Mouse (Mus musculus) kidney, postnatal 25 days (tissue): ENCODE measurements around the gene 1700069L16Rik.

ENCODE experiments used
- DNase-seq, 2 experiments: peaks; one replicate each; pipeline ENCODE4 v3.0.0; 2021; ENCODE audit warnings: mixed read lengths in 2 of 2

1700069L16Rik gene

GRCm38 (mm10) chr5:113724446-113724845 is at the start of gene 1700069L16Rik:
Gene 1700069L16Rik, minus strand, starts transcription at chr5:113724772.
- DNase-seq = peak; percentile 72 to 90

- DNase-seq = peak; percentile 89 to 94
Measured at GRCm38 (mm10) chr5:113773664-113774063, 49.1 kb upstream of the 1700069L16Rik start.

GRCm38 (mm10) chr5:113772905-113773519 is 48.4 kb upstream of the 1700069L16Rik start:
- no peak for DNase-seq

- DNase-seq = peak; percentile 91 to 97
Measured at GRCm38 (mm10) chr5:113772450-113772895, 47.9 kb upstream of the 1700069L16Rik start, which contains the start of the genes Sart3 and Iscu. Gene Sart3, minus strand, starts transcription at chr5:113772510. Gene Iscu, plus strand, starts transcription at chr5:113772748.

- DNase-seq = peak; percentile 89 to 94
Measured at GRCm38 (mm10) chr5:113771213-113772162, 46.9 kb upstream of the 1700069L16Rik start.

GRCm38 (mm10) chr5:113768806-113769205 is 44.2 kb upstream of the 1700069L16Rik start:
- no peak for DNase-seq

- DNase-seq = no peak
Measured at GRCm38 (mm10) chr5:113765641-113766526, 41.3 kb upstream of the 1700069L16Rik start.

GRCm38 (mm10) chr5:113764426-113764825 is 39.9 kb upstream of the 1700069L16Rik start:
- no peak for DNase-seq

GRCm38 (mm10) chr5:113761585-113761984 is 37.0 kb upstream of the 1700069L16Rik start:
- no peak for DNase-seq

GRCm38 (mm10) chr5:113755347-113756030 is 30.9 kb upstream of the 1700069L16Rik start:
- no peak for DNase-seq

GRCm38 (mm10) chr5:113751521-113752157 is 27.1 kb upstream of the 1700069L16Rik start:
- DNase-seq = no peak

- no peak for DNase-seq
Measured at GRCm38 (mm10) chr5:113748556-113749331, 24.2 kb upstream of the 1700069L16Rik start.

GRCm38 (mm10) chr5:113747629-113748028 is 23.1 kb upstream of the 1700069L16Rik start:
- DNase-seq = no peak

GRCm38 (mm10) chr5:113737607-113738237 is 13.2 kb upstream of the 1700069L16Rik start:
- no peak for DNase-seq

- DNase-seq = no peak
Measured at GRCm38 (mm10) chr5:113736522-113737164, 12.1 kb upstream of the 1700069L16Rik start.

GRCm38 (mm10) chr5:113736113-113736502 is 11.5 kb upstream of the 1700069L16Rik start:
- DNase-seq = no peak

- DNase-seq = peak; percentile 96 to 99
Measured at GRCm38 (mm10) chr5:113735345-113736112, 11.0 kb upstream of the 1700069L16Rik start, which contains the start of gene Ficd. Gene Ficd, plus strand, starts transcription at chr5:113735803.

GRCm38 (mm10) chr5:113735023-113735344 is 10.4 kb upstream of the 1700069L16Rik start:
- DNase-seq = peak in 1 of 2 experiments; percentile 13

GRCm38 (mm10) chr5:113734376-113734775 is 9.8 kb upstream of the 1700069L16Rik start:
- no peak for DNase-seq
